Mouse (Mus musculus): ENCODE results near the gene Galnt17. TPM values are rescaled to one million over a fixed set of nuclear protein-coding genes. Genes with fewer than 3 reads are reported as not detected.

Gene Galnt17
- 100 to 1,000 TPM; 120 to 127 TPM for total RNA-seq (2021)

GRCm38 (mm10) chr5:131308397-131308796 is at the start of gene Galnt17:
Gene Galnt17 (minus strand): TSS chr5:131308497.
- no peak for DNase-seq

GRCm38 (mm10) chr5:131334536-131334935 is 26.2 kb upstream of the Galnt17 start:
- peak; percentile 6 to 14 for DNase-seq

GRCm38 (mm10) chr5:131321286-131321685 is 13.0 kb upstream of the Galnt17 start:
- DNase-seq = no peak

- no peak for DNase-seq
Measured at GRCm38 (mm10) chr5:131319605-131320004, 11.3 kb upstream of the Galnt17 start.

- no peak for DNase-seq
Measured at GRCm38 (mm10) chr5:131319141-131319540, 10.8 kb upstream of the Galnt17 start.

GRCm38 (mm10) chr5:131315016-131315415 is 6.7 kb upstream of the Galnt17 start:
- DNase-seq = no peak

- peak; percentile 83 for DNase-seq
Measured at GRCm38 (mm10) chr5:131307656-131308151, 593 bp downstream of the Galnt17 start.

GRCm38 (mm10) chr5:131306908-131307655 is 1.2 kb downstream of the Galnt17 start:
- peak; percentile 46 to 66 for DNase-seq

- DNase-seq = peak in 1 of 2 experiments; percentile 29
Measured at GRCm38 (mm10) chr5:131306321-131306907, 1.9 kb downstream of the Galnt17 start.

- no peak for DNase-seq
Measured at GRCm38 (mm10) chr5:131305223-131305622, 3.1 kb downstream of the Galnt17 start.

GRCm38 (mm10) chr5:131301526-131301925 is 6.8 kb downstream of the Galnt17 start:
- DNase-seq = no peak

GRCm38 (mm10) chr5:131293726-131294449 is 14.4 kb downstream of the Galnt17 start:
- no peak for DNase-seq

- DNase-seq = no peak
Measured at GRCm38 (mm10) chr5:131287091-131287490, 21.2 kb downstream of the Galnt17 start.

GRCm38 (mm10) chr5:131286680-131287079 is 21.6 kb downstream of the Galnt17 start:
- no peak for DNase-seq

GRCm38 (mm10) chr5:131280349-131280748 is 27.9 kb downstream of the Galnt17 start:
- DNase-seq = no peak

GRCm38 (mm10) chr5:131279286-131279685 is 29.0 kb downstream of the Galnt17 start:
- no peak for DNase-seq

- DNase-seq = peak; percentile 62
Measured at GRCm38 (mm10) chr5:131277227-131277626, 31.1 kb downstream of the Galnt17 start.

- no peak for DNase-seq
Measured at GRCm38 (mm10) chr5:131266291-131266690, 42.0 kb downstream of the Galnt17 start.

- DNase-seq = no peak
Measured at GRCm38 (mm10) chr5:131264145-131264544, 44.2 kb downstream of the Galnt17 start.

GRCm38 (mm10) chr5:131250701-131251636 is 57.3 kb downstream of the Galnt17 start:
- DNase-seq = no peak

GRCm38 (mm10) chr5:131248416-131248815 is 59.9 kb downstream of the Galnt17 start:
- DNase-seq = no peak

GRCm38 (mm10) chr5:131246591-131246990 is 61.7 kb downstream of the Galnt17 start:
- no peak for DNase-seq

Measured in layer of hippocampus, postnatal 36 days (tissue).